Mouse (Mus musculus): Measurements from ENCODE around the gene Ap2a1. TPM values are rescaled to one million over a fixed set of nuclear protein-coding genes. Genes with fewer than 3 reads are reported as not detected.

The Ap2a1 gene
- polyA plus RNA-seq (2015; fragmentation: Nextera tagmentation; extraction: Ambion mirVana) = 69.1 and 70.9 TPM in 2 replicates

- WGBS (ENCODE audit: insufficient replicate concordance) = under 1% methylated on average over 84 of the region's 84 CpGs
These were observed at the start of gene Ap2a1 for GRCm38 (mm10) chr7:44929204-44930151. Ap2a1 (minus strand) TSS chr7:44929496.

GRCm38 (mm10) chr7:44978300-44978699, 49.0 kb upstream of the Ap2a1 start:
- no peak for ATAC-seq (ENCODE audit: insufficient read depth)
- Histone ChIP-seq H3K27me3 (no peaks in the 10 kb centered on the region), H3K4me2 (no peak overlapping the region), H3K9ac (no peak overlapping the region), H3K36me3 (replicated peaks) (peaks cover 64% of the 10 kb centered on the region), H3K4me1 (replicated peaks) (peaks cover 30% of the 10 kb centered on the region), H3K27ac (replicated peaks) (no peak overlapping the region), H3K9me3 (replicated peaks) (no peaks in the 10 kb centered on the region), H3K4me3 (replicated peaks) (no peak overlapping the region)
- 79% methylated on average over 3 of the region's 3 CpGs for WGBS (ENCODE audit: insufficient replicate concordance)

More at GRCm38 (mm10) chr7:44929204-44930151, at the start of gene Ap2a1:
- peak within 1 kb of the TSS; percentile 82 for H3K4me2 ChIP-seq
- peak within 1 kb of the TSS; percentile 94 for H3K9ac ChIP-seq
- H3K4me1 ChIP-seq (replicated peaks) = peaks cover 50% of the 10 kb centered on the region
- H3K36me3 ChIP-seq (replicated peaks) = peaks cover 18% of the 10 kb centered on the region
- ATAC-seq (ENCODE audit: insufficient read depth) = peak; percentile 95
- peak within 1 kb of the TSS; percentile 97 for H3K4me3 ChIP-seq (replicated peaks)
- peak within 1 kb of the TSS; percentile 94 for H3K27ac ChIP-seq (replicated peaks)
- H3K9me3 ChIP-seq (replicated peaks) = no peaks in the 10 kb centered on the region
- H3K27me3 ChIP-seq = no peaks in the 10 kb centered on the region

GRCm38 (mm10) chr7:44975117-44975419, 45.8 kb upstream of the Ap2a1 start:
- Histone ChIP-seq H3K9me3 (replicated peaks) (no peaks in the 10 kb centered on the region), H3K27ac (replicated peaks) (peak overlapping the region; percentile 85), H3K4me1 (replicated peaks) (peaks cover 45% of the 10 kb centered on the region), H3K4me3 (replicated peaks) (peak overlapping the region; percentile 39; the same call in 1 of the 2 replicates), H3K36me3 (replicated peaks) (peaks cover 41% of the 10 kb centered on the region), H3K4me2 (peak overlapping the region; percentile 65), H3K9ac (0 out of 2 replicates have a peak overlapping the region, but pooled peaks have one; percentile 43), H3K27me3 (peaks cover 11% of the 10 kb centered on the region; the same call in 1 of the 2 replicates)
- WGBS (ENCODE audit: insufficient replicate concordance) = 26% methylated on average over 6 of the region's 6 CpGs
- ATAC-seq (ENCODE audit: insufficient read depth) = no peak

- H3K27me3 ChIP-seq = peaks cover 11% of the 10 kb centered on the region; the same call in 1 of the 2 replicates
- H3K9me3 ChIP-seq (replicated peaks) = no peaks in the 10 kb centered on the region
- ATAC-seq (ENCODE audit: insufficient read depth) = peak; percentile 60
- peak within 1 kb of the TSS; percentile 65 for H3K4me2 ChIP-seq
- H3K4me3 ChIP-seq (replicated peaks) = peak within 1 kb of the TSS; percentile 39
- WGBS (ENCODE audit: insufficient replicate concordance) = 4% methylated on average over 22 of the region's 22 CpGs
- H3K36me3 ChIP-seq (replicated peaks) = peaks cover 36% of the 10 kb centered on the region
- peak within 1 kb of the TSS; percentile 43 for H3K9ac ChIP-seq
- H3K27ac ChIP-seq (replicated peaks) = peak within 1 kb of the TSS; percentile 85
- H3K4me1 ChIP-seq (replicated peaks) = peaks cover 45% of the 10 kb centered on the region
These were observed 45.3 kb upstream of the Ap2a1 start, which contains the start of gene Cpt1c for GRCm38 (mm10) chr7:44974383-44975116. Cpt1c (minus strand) TSS chr7:44974851.

- Histone ChIP-seq H3K36me3 (replicated peaks) (peaks cover 26% of the 10 kb centered on the region), H3K4me3 (replicated peaks) (peak overlapping the region; percentile 39; the same call in 1 of the 2 replicates), H3K9ac (no peak overlapping the region), H3K27ac (replicated peaks) (peak overlapping the region; percentile 85), H3K4me2 (peak overlapping the region; percentile 65), H3K9me3 (replicated peaks) (no peaks in the 10 kb centered on the region), H3K4me1 (replicated peaks) (peaks cover 45% of the 10 kb centered on the region), H3K27me3 (peaks cover 11% of the 10 kb centered on the region; the same call in 1 of the 2 replicates)
- 48% methylated on average over 14 of the region's 14 CpGs for WGBS (ENCODE audit: insufficient replicate concordance)
- no peak for ATAC-seq (ENCODE audit: insufficient read depth)
These were observed 44.3 kb upstream of the Ap2a1 start for GRCm38 (mm10) chr7:44973415-44974130.

GRCm38 (mm10) chr7:44971142-44971541, 41.8 kb upstream of the Ap2a1 start:
- Histone ChIP-seq H3K27me3 (peaks cover 11% of the 10 kb centered on the region; the same call in 1 of the 2 replicates), H3K4me1 (replicated peaks) (peaks cover 53% of the 10 kb centered on the region), H3K4me2 (peak overlapping the region; percentile 81), H3K9ac (no peak overlapping the region), H3K36me3 (replicated peaks) (peaks cover 2% of the 10 kb centered on the region; the same call in 1 of the 2 replicates), H3K9me3 (replicated peaks) (no peaks in the 10 kb centered on the region), H3K27ac (replicated peaks) (no peak overlapping the region), H3K4me3 (replicated peaks) (no peak overlapping the region)
- WGBS (ENCODE audit: insufficient replicate concordance) = 54% methylated on average over 7 of the region's 7 CpGs
- ATAC-seq (ENCODE audit: insufficient read depth) = no peak

- H3K9me3 ChIP-seq (replicated peaks) = no peaks in the 10 kb centered on the region
- H3K36me3 ChIP-seq (replicated peaks) = no peaks in the 10 kb centered on the region
- 0 out of 2 replicates have a peak overlapping the region, but pooled peaks have one; percentile 59 for H3K27ac ChIP-seq (replicated peaks)
- H3K4me1 ChIP-seq (replicated peaks) = peaks cover 48% of the 10 kb centered on the region
- ATAC-seq (ENCODE audit: insufficient read depth) = peak; percentile 83
- peak overlapping the region; percentile 56 for H3K4me3 ChIP-seq (replicated peaks)
- WGBS (ENCODE audit: insufficient replicate concordance) = 0% methylated on average over 36 of the region's 36 CpGs
- peak overlapping the region; percentile 81 for H3K4me2 ChIP-seq
- H3K9ac ChIP-seq = peak overlapping the region; percentile 42; the same call in 1 of the 2 replicates
- peaks cover 11% of the 10 kb centered on the region; the same call in 1 of the 2 replicates for H3K27me3 ChIP-seq
These were observed 41.0 kb upstream of the Ap2a1 start for GRCm38 (mm10) chr7:44970231-44970691.

GRCm38 (mm10) chr7:44966638-44967037, 37.3 kb upstream of the Ap2a1 start:
- Histone ChIP-seq H3K27ac (replicated peaks) (no peak overlapping the region), H3K4me2 (no peak overlapping the region), H3K27me3 (peaks cover 11% of the 10 kb centered on the region; the same call in 1 of the 2 replicates), H3K36me3 (replicated peaks) (no peaks in the 10 kb centered on the region), H3K4me1 (replicated peaks) (peaks cover 32% of the 10 kb centered on the region), H3K9me3 (replicated peaks) (no peaks in the 10 kb centered on the region), H3K9ac (no peak overlapping the region), H3K4me3 (replicated peaks) (no peak overlapping the region)
- no peak for ATAC-seq (ENCODE audit: insufficient read depth)
- 59% methylated on average over 15 of the region's 15 CpGs for WGBS (ENCODE audit: insufficient replicate concordance)

GRCm38 (mm10) chr7:44965975-44966374, 36.7 kb upstream of the Ap2a1 start:
- Histone ChIP-seq H3K9ac (no peak overlapping the region), H3K4me3 (replicated peaks) (no peak overlapping the region), H3K27me3 (0 out of 2 replicates have a peak, but pooled peaks cover 5% of the 10 kb centered on the region), H3K4me1 (replicated peaks) (peaks cover 26% of the 10 kb centered on the region), H3K9me3 (replicated peaks) (no peaks in the 10 kb centered on the region), H3K27ac (replicated peaks) (no peak overlapping the region), H3K4me2 (no peak overlapping the region), H3K36me3 (replicated peaks) (no peaks in the 10 kb centered on the region)
- WGBS (ENCODE audit: insufficient replicate concordance) = 60% methylated on average over 7 of the region's 7 CpGs
- no peak for ATAC-seq (ENCODE audit: insufficient read depth)

- Histone ChIP-seq H3K27ac (replicated peaks) (no peak overlapping the region), H3K36me3 (replicated peaks) (no peaks in the 10 kb centered on the region), H3K27me3 (no peaks in the 10 kb centered on the region), H3K4me3 (replicated peaks) (no peak overlapping the region), H3K4me2 (no peak overlapping the region), H3K4me1 (replicated peaks) (peaks cover 17% of the 10 kb centered on the region), H3K9me3 (replicated peaks) (no peaks in the 10 kb centered on the region), H3K9ac (no peak overlapping the region)
- no peak for ATAC-seq (ENCODE audit: insufficient read depth)
- 80% methylated on average over 13 of the region's 13 CpGs for WGBS (ENCODE audit: insufficient replicate concordance)
These were observed 35.7 kb upstream of the Ap2a1 start for GRCm38 (mm10) chr7:44964990-44965389.
